Mouse (Mus musculus): Measurements from ENCODE around the gene Ctf2. TPM values are rescaled to one million over a fixed set of nuclear protein-coding genes. Genes with fewer than 3 reads are reported as not detected.

Gene Ctf2
- polyA plus RNA-seq, 1 experiment from 2014 or later, result 0.13 TPM

- ATAC-seq (ENCODE audit: low FRiP score, low TSS enrichment), result no peak
- peaks cover 7% of the 10 kb centered on the region for H3K4me1 ChIP-seq (replicated peaks; ENCODE audit: control insufficient read depth, insufficient read depth)
- H3K27ac ChIP-seq (replicated peaks), result 0 out of 2 replicates have a peak overlapping the region, but pooled peaks have one; percentile 18
- no peak overlapping the region for H3K4me2 ChIP-seq (replicated peaks; ENCODE audit: low read depth)
- DNase-seq (ENCODE audit: low spot score), result peak; percentile 83
- TF ChIP-seq CTCF (IDR thresholded peaks at IDR 0.05; ENCODE audit: low read depth) (peak; percentile 88), EP300 (optimal IDR thresholded peaks at IDR 0.05) (no peak)
- H3K9ac ChIP-seq (ENCODE audit: low read length), result no peak overlapping the region
- 39% methylated on average over 9 of the region's 9 CpGs for WGBS
- no peak overlapping the region for H3K4me3 ChIP-seq (ENCODE audit: low read depth, low read length)
- no peaks in the 10 kb centered on the region for H3K27me3 ChIP-seq (ENCODE audit: control insufficient read depth, insufficient read depth, low read length)
- H3K9me3 ChIP-seq (ENCODE audit: control insufficient read depth, low read length), result no peaks in the 10 kb centered on the region
- no peaks in the 10 kb centered on the region; the same call in 1 of the 2 replicates for H3K36me3 ChIP-seq (ENCODE audit: control insufficient read depth, insufficient read depth, low read length)
Observed at GRCm38 (mm10) chr7:127773664-127774384, 41.9 kb upstream of the Ctf2 start.

GRCm38 (mm10) chr7:127772557-127772956 is 40.6 kb upstream of the Ctf2 start:
- H3K27me3 ChIP-seq (ENCODE audit: control insufficient read depth, insufficient read depth, low read length), result no peaks in the 10 kb centered on the region
- H3K9me3 ChIP-seq (ENCODE audit: control insufficient read depth, low read length), result no peaks in the 10 kb centered on the region
- H3K36me3 ChIP-seq (ENCODE audit: control insufficient read depth, insufficient read depth, low read length), result peaks cover 3% of the 10 kb centered on the region; the same call in 1 of the 2 replicates
- H3K4me3 ChIP-seq (ENCODE audit: low read depth, low read length), result no peak overlapping the region
- no peak overlapping the region for H3K4me2 ChIP-seq (replicated peaks; ENCODE audit: low read depth)
- H3K4me1 ChIP-seq (replicated peaks; ENCODE audit: control insufficient read depth, insufficient read depth), result peaks cover 4% of the 10 kb centered on the region; the same call in 1 of the 2 replicates
- no peak for TF ChIP-seq CTCF (IDR thresholded peaks at IDR 0.05; ENCODE audit: low read depth)
- TF ChIP-seq EP300 (optimal IDR thresholded peaks at IDR 0.05), result no peak
- DNase-seq (ENCODE audit: low spot score) (no peak), ATAC-seq (ENCODE audit: low FRiP score, low TSS enrichment) (no peak)
- no peak overlapping the region for H3K9ac ChIP-seq (ENCODE audit: low read length)
- WGBS, result 95% methylated on average over 1 of the region's 1 CpGs
- H3K27ac ChIP-seq (replicated peaks), result 0 out of 2 replicates have a peak overlapping the region, but pooled peaks have one; percentile 35

GRCm38 (mm10) chr7:127772080-127772479 is 40.1 kb upstream of the Ctf2 start:
- H3K4me1 ChIP-seq (replicated peaks; ENCODE audit: control insufficient read depth, insufficient read depth), result peaks cover 4% of the 10 kb centered on the region; the same call in 1 of the 2 replicates
- ATAC-seq (ENCODE audit: low FRiP score, low TSS enrichment), result no peak
- no peaks in the 10 kb centered on the region for H3K27me3 ChIP-seq (ENCODE audit: control insufficient read depth, insufficient read depth, low read length)
- 0 out of 2 replicates have a peak overlapping the region, but pooled peaks have one; percentile 56 for H3K27ac ChIP-seq (replicated peaks)
- no peak overlapping the region for H3K9ac ChIP-seq (ENCODE audit: low read length)
- H3K4me3 ChIP-seq (ENCODE audit: low read depth, low read length), result no peak overlapping the region
- WGBS, result 41% methylated on average over 3 of the region's 3 CpGs
- no peak overlapping the region for H3K4me2 ChIP-seq (replicated peaks; ENCODE audit: low read depth)
- no peaks in the 10 kb centered on the region for H3K9me3 ChIP-seq (ENCODE audit: control insufficient read depth, low read length)
- H3K36me3 ChIP-seq (ENCODE audit: control insufficient read depth, insufficient read depth, low read length), result peaks cover 3% of the 10 kb centered on the region; the same call in 1 of the 2 replicates
- peak; percentile 32 for DNase-seq (ENCODE audit: low spot score)
- TF ChIP-seq CTCF (IDR thresholded peaks at IDR 0.05; ENCODE audit: low read depth), result no peak
- TF ChIP-seq EP300 (optimal IDR thresholded peaks at IDR 0.05), result no peak

- Histone ChIP-seq H3K27me3 (ENCODE audit: control insufficient read depth, insufficient read depth, low read length) (no peaks in the 10 kb centered on the region), H3K36me3 (ENCODE audit: control insufficient read depth, insufficient read depth, low read length) (peaks cover 3% of the 10 kb centered on the region; the same call in 1 of the 2 replicates), H3K4me1 (replicated peaks; ENCODE audit: control insufficient read depth, insufficient read depth) (peaks cover 4% of the 10 kb centered on the region; the same call in 1 of the 2 replicates), H3K9ac (ENCODE audit: low read length) (no peak overlapping the region), H3K4me3 (ENCODE audit: low read depth, low read length) (no peak overlapping the region), H3K9me3 (ENCODE audit: control insufficient read depth, low read length) (no peaks in the 10 kb centered on the region), H3K27ac (replicated peaks) (0 out of 2 replicates have a peak overlapping the region, but pooled peaks have one; percentile 56), H3K4me2 (replicated peaks; ENCODE audit: low read depth) (0 out of 2 replicates have a peak overlapping the region, but pooled peaks have one; percentile 86)
- 58% methylated on average over 5 of the region's 5 CpGs for WGBS
- DNase-seq (ENCODE audit: low spot score), result no peak
- no peak for ATAC-seq (ENCODE audit: low FRiP score, low TSS enrichment)
- TF ChIP-seq EP300 (optimal IDR thresholded peaks at IDR 0.05), result no peak
- TF ChIP-seq CTCF (IDR thresholded peaks at IDR 0.05; ENCODE audit: low read depth), result no peak
Observed at GRCm38 (mm10) chr7:127771262-127771661, 39.3 kb upstream of the Ctf2 start.

- Histone ChIP-seq H3K4me1 (replicated peaks; ENCODE audit: control insufficient read depth, insufficient read depth) (peaks cover 4% of the 10 kb centered on the region; the same call in 1 of the 2 replicates), H3K27me3 (ENCODE audit: control insufficient read depth, insufficient read depth, low read length) (no peaks in the 10 kb centered on the region), H3K9me3 (ENCODE audit: control insufficient read depth, low read length) (no peaks in the 10 kb centered on the region), H3K27ac (replicated peaks) (peak overlapping the region; percentile 91), H3K4me2 (replicated peaks; ENCODE audit: low read depth) (peak overlapping the region; percentile 86), H3K36me3 (ENCODE audit: control insufficient read depth, insufficient read depth, low read length) (peaks cover 3% of the 10 kb centered on the region; the same call in 1 of the 2 replicates), H3K9ac (ENCODE audit: low read length) (peak overlapping the region; percentile 95), H3K4me3 (ENCODE audit: low read depth, low read length) (peak overlapping the region; percentile 74)
- DNase-seq (ENCODE audit: low spot score) (no peak), ATAC-seq (ENCODE audit: low FRiP score, low TSS enrichment) (peak; percentile 16; the same call in 1 of the 2 replicates)
- no peak for TF ChIP-seq EP300 (optimal IDR thresholded peaks at IDR 0.05)
- WGBS, result 3% methylated on average over 27 of the region's 27 CpGs
Observed at GRCm38 (mm10) chr7:127770039-127770905, 38.3 kb upstream of the Ctf2 start.
